Mouse (Mus musculus) left cerebral cortex, postnatal 36 days (tissue): ENCODE results near the gene Vwa1. TPM values are rescaled to one million over a fixed set of nuclear protein-coding genes. Genes with fewer than 3 reads are reported as not detected.

Experiments used
- microRNA-seq: library from miRNA; unstranded; fragments of <30 nt; microRNA quantifications from one replicate; pipeline ENCODE4 v1.2.0, GENCODE M21; 2022
- total RNA-seq, 2 experiments: library from RNA; stranded (reverse); gene quantifications; 2 replicates each; pipeline ENCODE4 v1.2.3; 2021

Vwa1 gene
- total RNA-seq, 2 experiments from 2014 or later: 13.1 to 13.4 TPM

Small RNA genes lying within 50 kb of the gene (microRNA-seq; reads per million reads assigned to microRNA genes)
- gene Gm27743: not detected

Other genes starting within 250 kb of the Vwa1 start
- 10 to 100 TPM; 56.0 to 59.6 TPM for gene Nadk, start 212.3 kb downstream of the Vwa1 start, total RNA-seq
- 10 to 100 TPM; 49.6 to 52.6 TPM for gene Slc35e2, start 173.3 kb downstream of the Vwa1 start, total RNA-seq
- gene Cdk11b, start 149.8 kb downstream of the Vwa1 start, total RNA-seq: 10 to 100 TPM; 44.0 to 53.0 TPM
- not detected for gene Gm10563, start 129.3 kb downstream of the Vwa1 start, total RNA-seq
- 1 to 10 TPM; 1.1 to 5.3 TPM for gene Mmp23, start 121.3 kb downstream of the Vwa1 start, total RNA-seq
- 100 to 1,000 TPM; 113 to 122 TPM for gene Mib2, start 105.5 kb downstream of the Vwa1 start, total RNA-seq
- gene Fndc10, start 80.4 kb downstream of the Vwa1 start, total RNA-seq: 10 to 100 TPM; 26.4 to 35.9 TPM
- gene Ssu72, start 69.9 kb downstream of the Vwa1 start, total RNA-seq: 100 to 1,000 TPM in 1 of 2 experiments, 10 to 100 TPM in 1; 87.0 to 104 TPM
- gene Tmem240, start 39.9 kb downstream of the Vwa1 start, total RNA-seq: 10 to 100 TPM; 55.5 to 62.2 TPM
- 10 to 100 TPM; 37.5 to 48.3 TPM for gene Atad3a, start 13.6 kb downstream of the Vwa1 start, total RNA-seq
- 10 to 100 TPM; 18.3 to 30.0 TPM for gene Tmem88b, start 11.2 kb upstream of the Vwa1 start, total RNA-seq
- gene Ankrd65, start 15.7 kb upstream of the Vwa1 start, total RNA-seq: not detected
- gene Mrpl20, start 28.2 kb upstream of the Vwa1 start, total RNA-seq: 10 to 100 TPM; 77.3 to 91.6 TPM
- gene Ccnl2, start 37.8 kb upstream of the Vwa1 start, total RNA-seq: 10 to 100 TPM; 50.4 to 84.5 TPM
- 100 to 1,000 TPM in 1 of 2 experiments, 10 to 100 TPM in 1; 88.7 to 101 TPM for gene Aurkaip1, start 56.6 kb upstream of the Vwa1 start, total RNA-seq
- 10 to 100 TPM in 1 of 2 experiments, 1 to 10 TPM in 1; 5.8 to 10.3 TPM for gene Mxra8, start 65.0 kb upstream of the Vwa1 start, total RNA-seq
- gene Dvl1, start 72.7 kb upstream of the Vwa1 start, total RNA-seq: 10 to 100 TPM; 85.8 to 91.7 TPM
- under 1 TPM; 0.11 to 0.15 TPM for gene Tas1r3, start 88.7 kb upstream of the Vwa1 start, total RNA-seq
- 10 to 100 TPM; 31.2 to 35.2 TPM for gene Cptp, start 94.7 kb upstream of the Vwa1 start, total RNA-seq
- gene Ints11, start 94.8 kb upstream of the Vwa1 start, total RNA-seq: 10 to 100 TPM; 33.2 to 34.0 TPM
- 10 to 100 TPM; 56.3 to 67.4 TPM for gene Pusl1, start 117.1 kb upstream of the Vwa1 start, total RNA-seq
- gene Acap3, start 117.1 kb upstream of the Vwa1 start, total RNA-seq: 100 to 1,000 TPM; 137 to 150 TPM
- gene Ube2j2, start 169.1 kb upstream of the Vwa1 start, total RNA-seq: 10 to 100 TPM; 78.8 to 80.1 TPM
- 10 to 100 TPM; 18.1 to 19.5 TPM for gene C1qtnf12, start 187.6 kb upstream of the Vwa1 start, total RNA-seq
- 10 to 100 TPM in 1 of 2 experiments, 1 to 10 TPM in 1; 9.9 to 11.1 TPM for gene B3galt6, start 218.0 kb upstream of the Vwa1 start, total RNA-seq
- 100 to 1,000 TPM; 184 to 206 TPM for gene Sdf4, start 218.2 kb upstream of the Vwa1 start, total RNA-seq
- 1 to 10 TPM in 1 of 2 experiments, under 1 TPM in 1; 0.39 to 1.9 TPM for gene Tnfrsf4, start 239.1 kb upstream of the Vwa1 start, total RNA-seq